Mouse (Mus musculus): ENCODE data around the gene 1700069L16Rik. TPM values are rescaled to one million over a fixed set of nuclear protein-coding genes. Genes with fewer than 3 reads are reported as not detected.

1700069L16Rik gene
- polyA plus RNA-seq, 1 experiment from 2014 or later: not detected

DNA sequence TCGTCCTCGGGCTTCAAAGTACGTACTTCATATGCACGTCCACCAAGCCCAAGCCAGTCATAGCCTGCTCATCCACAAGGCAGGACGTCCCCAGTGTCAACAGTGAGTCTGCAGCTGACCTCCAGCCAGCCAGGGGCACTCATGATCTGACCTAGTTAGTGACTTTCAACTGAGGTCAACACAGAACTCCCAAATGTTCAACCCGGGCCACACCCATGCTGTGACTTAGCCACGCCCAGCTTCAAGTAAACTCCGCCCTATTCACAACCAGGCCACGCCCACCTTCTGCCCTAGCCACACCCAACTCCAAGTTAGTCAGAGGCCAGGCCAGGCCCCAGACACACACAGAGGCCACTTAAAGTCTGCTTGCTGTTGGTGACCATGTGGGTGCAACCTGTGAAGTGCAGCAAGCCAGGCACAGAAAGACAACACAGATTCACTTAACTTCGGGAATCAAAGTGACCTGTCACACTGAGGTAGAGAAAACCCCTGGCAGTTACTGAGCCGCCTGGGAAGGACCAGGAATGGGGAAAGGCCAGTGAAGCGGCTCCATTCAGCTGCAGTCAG, 59.9 kb downstream of the 1700069L16Rik start:
- 76% methylated on average over 12 of the region's 12 CpGs for WGBS
- no peak for ATAC-seq

DNA sequence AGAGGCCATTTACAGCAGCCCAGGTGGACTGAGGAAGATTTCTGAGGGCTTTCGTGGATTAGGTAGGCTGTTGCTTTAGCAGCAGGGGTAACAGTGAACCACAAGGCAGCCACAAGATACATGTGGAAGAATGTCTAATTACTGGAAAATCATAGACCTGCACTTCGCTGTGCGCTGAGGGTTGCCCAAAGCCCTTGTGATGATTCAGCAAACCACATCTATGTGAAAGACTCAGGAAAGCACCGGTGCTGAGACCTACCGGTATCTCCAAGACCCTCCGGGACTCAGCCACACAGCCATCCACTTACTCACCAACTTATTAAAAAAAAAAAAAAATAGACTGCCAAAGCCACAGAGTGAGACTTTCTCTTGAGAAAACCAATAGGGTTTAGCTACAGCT, 60.4 kb downstream of the 1700069L16Rik start:
- Histone ChIP-seq H3K9me3 (replicated peaks; ENCODE audit: control insufficient read depth, low read length) (no peaks in the 10 kb centered on the region; the same call in 1 of the 2 replicates), H3K9ac (ENCODE audit: low read length) (no peak overlapping the region), H3K4me1 (ENCODE audit: control insufficient read depth, insufficient read depth, low read length) (no peaks in the 10 kb centered on the region), H3K4me2 (ENCODE audit: low read length) (no peak overlapping the region), H3K4me3 (ENCODE audit: low read depth, low read length) (no peak overlapping the region), H3K27me3 (replicated peaks; ENCODE audit: control insufficient read depth, insufficient read depth, low read length) (no peaks in the 10 kb centered on the region), H3K27ac (ENCODE audit: low read depth, low read length) (no peak overlapping the region), H3K36me3 (ENCODE audit: control insufficient read depth, insufficient read depth, low read length) (no peaks in the 10 kb centered on the region)
- DNase-seq (ENCODE audit: low spot score) (no peak), ATAC-seq (no peak)
- 96% methylated on average over 6 of the region's 6 CpGs for WGBS

More for the DNA sequence above, 59.9 kb downstream of the 1700069L16Rik start:
- Histone ChIP-seq H3K4me1 (ENCODE audit: control insufficient read depth, insufficient read depth, low read length) (no peaks in the 10 kb centered on the region), H3K9me3 (replicated peaks; ENCODE audit: control insufficient read depth, low read length) (no peaks in the 10 kb centered on the region; the same call in 1 of the 2 replicates), H3K4me3 (ENCODE audit: low read depth, low read length) (no peak overlapping the region), H3K4me2 (ENCODE audit: low read length) (no peak overlapping the region), H3K27ac (ENCODE audit: low read depth, low read length) (no peak overlapping the region), H3K36me3 (ENCODE audit: control insufficient read depth, insufficient read depth, low read length) (no peaks in the 10 kb centered on the region), H3K9ac (ENCODE audit: low read length) (no peak overlapping the region), H3K27me3 (replicated peaks; ENCODE audit: control insufficient read depth, insufficient read depth, low read length) (no peaks in the 10 kb centered on the region)
- DNase-seq (ENCODE audit: low spot score): no peak

DNA sequence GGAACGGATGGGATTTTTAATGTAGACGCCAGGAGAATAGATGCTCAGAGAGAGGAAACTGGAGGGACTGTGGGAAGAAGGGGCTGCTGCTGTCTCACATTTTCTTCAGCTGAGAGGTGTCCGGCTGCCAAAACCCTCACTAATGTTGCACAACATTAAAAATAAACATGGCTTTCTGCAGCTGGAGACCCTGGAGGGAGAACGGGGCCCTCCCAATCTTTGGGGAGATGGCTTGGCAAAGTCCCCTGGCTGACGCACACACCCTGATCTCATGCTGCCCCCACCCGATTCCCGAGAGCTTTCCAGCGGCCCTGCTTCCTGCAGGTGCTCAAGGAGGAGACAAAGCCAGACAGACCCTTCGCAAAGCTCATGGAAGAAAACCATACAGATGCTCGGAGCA, 63.7 kb downstream of the 1700069L16Rik start:
- Histone ChIP-seq H3K4me1 (ENCODE audit: control insufficient read depth, insufficient read depth, low read length) (no peaks in the 10 kb centered on the region), H3K9me3 (replicated peaks; ENCODE audit: control insufficient read depth, low read length) (no peaks in the 10 kb centered on the region), H3K27me3 (replicated peaks; ENCODE audit: control insufficient read depth, insufficient read depth, low read length) (no peaks in the 10 kb centered on the region), H3K27ac (ENCODE audit: low read depth, low read length) (no peak overlapping the region), H3K4me3 (ENCODE audit: low read depth, low read length) (no peak overlapping the region), H3K9ac (ENCODE audit: low read length) (no peak overlapping the region), H3K36me3 (ENCODE audit: control insufficient read depth, insufficient read depth, low read length) (no peaks in the 10 kb centered on the region), H3K4me2 (ENCODE audit: low read length) (no peak overlapping the region)
- WGBS: 81% methylated on average over 10 of the region's 10 CpGs
- DNase-seq (ENCODE audit: low spot score) (no peak), ATAC-seq (no peak)

DNA sequence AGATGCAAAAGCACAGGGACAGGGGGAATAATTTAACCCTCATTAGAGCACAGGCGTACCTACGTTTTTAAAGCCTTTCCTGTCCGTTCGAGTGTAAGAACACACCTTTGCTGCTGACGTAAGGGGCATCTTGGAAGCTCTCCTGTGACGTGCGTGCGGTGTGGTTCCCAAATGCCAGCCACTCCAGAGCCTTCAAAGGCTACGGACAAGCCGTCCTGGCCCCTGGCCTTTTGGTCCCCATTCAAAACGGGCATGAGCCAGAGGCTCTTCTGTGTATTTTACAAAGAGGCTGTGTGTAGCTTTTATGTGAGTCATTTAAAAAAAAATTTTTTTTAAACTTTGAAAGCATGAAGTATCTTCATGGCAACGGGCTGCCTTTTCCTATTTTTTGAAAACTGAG, 69.8 kb downstream of the 1700069L16Rik start:
- Histone ChIP-seq H3K4me1 (ENCODE audit: control insufficient read depth, insufficient read depth, low read length) (no peaks in the 10 kb centered on the region), H3K36me3 (ENCODE audit: control insufficient read depth, insufficient read depth, low read length) (no peaks in the 10 kb centered on the region), H3K27ac (ENCODE audit: low read depth, low read length) (no peak overlapping the region), H3K9ac (ENCODE audit: low read length) (no peak overlapping the region), H3K4me2 (ENCODE audit: low read length) (no peak overlapping the region), H3K9me3 (replicated peaks; ENCODE audit: control insufficient read depth, low read length) (no peaks in the 10 kb centered on the region), H3K27me3 (replicated peaks; ENCODE audit: control insufficient read depth, insufficient read depth, low read length) (0 out of 2 replicates have a peak, but pooled peaks cover 4% of the 10 kb centered on the region), H3K4me3 (ENCODE audit: low read depth, low read length) (no peak overlapping the region)
- no peak for ATAC-seq
- no peak for DNase-seq (ENCODE audit: low spot score)
- WGBS: 78% methylated on average over 12 of the region's 12 CpGs

DNA sequence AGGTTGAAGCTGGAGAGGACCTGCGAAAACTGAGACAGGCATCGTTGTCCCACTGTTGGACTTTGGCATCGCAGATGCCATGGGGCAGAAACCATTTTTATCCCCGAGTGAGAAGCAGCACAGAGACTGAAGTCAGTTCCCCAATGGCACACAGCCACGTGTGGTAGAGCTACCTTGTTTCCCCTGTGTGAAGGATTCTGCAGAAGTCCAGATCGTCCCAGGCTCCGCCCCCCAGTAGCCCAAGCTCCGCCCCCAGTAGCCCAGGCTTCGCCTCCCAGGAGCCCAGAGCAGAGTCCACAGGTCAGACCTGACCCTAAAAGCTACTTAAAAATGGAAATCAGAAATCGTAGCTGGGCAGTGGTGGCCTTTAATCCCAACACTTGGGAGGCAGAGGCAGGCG, 70.4 kb downstream of the 1700069L16Rik start:
- H3K9me3 ChIP-seq (replicated peaks; ENCODE audit: control insufficient read depth, low read length): no peaks in the 10 kb centered on the region
- H3K36me3 ChIP-seq (ENCODE audit: control insufficient read depth, insufficient read depth, low read length): no peaks in the 10 kb centered on the region
- H3K9ac ChIP-seq (ENCODE audit: low read length): no peak overlapping the region
- H3K4me2 ChIP-seq (ENCODE audit: low read length): no peak overlapping the region
- H3K4me1 ChIP-seq (ENCODE audit: control insufficient read depth, insufficient read depth, low read length): no peaks in the 10 kb centered on the region
- no peak overlapping the region for H3K27ac ChIP-seq (ENCODE audit: low read depth, low read length)
- H3K27me3 ChIP-seq (replicated peaks; ENCODE audit: control insufficient read depth, insufficient read depth, low read length): 0 out of 2 replicates have a peak, but pooled peaks cover 4% of the 10 kb centered on the region
- ATAC-seq (no peak), DNase-seq (ENCODE audit: low spot score) (no peak)
- no peak overlapping the region for H3K4me3 ChIP-seq (ENCODE audit: low read depth, low read length)
- 74% methylated on average over 11 of the region's 11 CpGs for WGBS

DNA sequence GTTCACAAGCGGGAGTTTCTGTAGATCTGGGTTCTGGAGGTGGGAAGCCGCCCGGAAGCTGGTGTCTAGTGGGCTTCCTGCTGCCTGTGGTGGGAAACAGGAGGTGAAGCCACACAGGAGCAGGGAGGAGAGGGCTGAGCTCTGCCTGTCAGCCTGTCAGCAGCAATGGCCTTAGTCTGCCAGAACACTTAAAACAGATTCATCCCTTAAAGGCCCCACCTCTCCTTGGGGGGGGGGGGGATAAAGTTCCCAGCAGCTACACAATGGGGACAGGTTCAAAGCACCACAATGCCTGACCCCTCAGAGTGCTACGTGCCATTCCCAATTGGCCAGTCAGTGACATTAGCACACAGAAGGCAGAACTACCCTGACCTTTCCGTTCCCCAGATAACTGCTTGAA, 72.4 kb downstream of the 1700069L16Rik start:
- 38% methylated on average over 5 of the region's 5 CpGs for WGBS
- H3K9me3 ChIP-seq (replicated peaks; ENCODE audit: control insufficient read depth, low read length): no peaks in the 10 kb centered on the region

DNA sequence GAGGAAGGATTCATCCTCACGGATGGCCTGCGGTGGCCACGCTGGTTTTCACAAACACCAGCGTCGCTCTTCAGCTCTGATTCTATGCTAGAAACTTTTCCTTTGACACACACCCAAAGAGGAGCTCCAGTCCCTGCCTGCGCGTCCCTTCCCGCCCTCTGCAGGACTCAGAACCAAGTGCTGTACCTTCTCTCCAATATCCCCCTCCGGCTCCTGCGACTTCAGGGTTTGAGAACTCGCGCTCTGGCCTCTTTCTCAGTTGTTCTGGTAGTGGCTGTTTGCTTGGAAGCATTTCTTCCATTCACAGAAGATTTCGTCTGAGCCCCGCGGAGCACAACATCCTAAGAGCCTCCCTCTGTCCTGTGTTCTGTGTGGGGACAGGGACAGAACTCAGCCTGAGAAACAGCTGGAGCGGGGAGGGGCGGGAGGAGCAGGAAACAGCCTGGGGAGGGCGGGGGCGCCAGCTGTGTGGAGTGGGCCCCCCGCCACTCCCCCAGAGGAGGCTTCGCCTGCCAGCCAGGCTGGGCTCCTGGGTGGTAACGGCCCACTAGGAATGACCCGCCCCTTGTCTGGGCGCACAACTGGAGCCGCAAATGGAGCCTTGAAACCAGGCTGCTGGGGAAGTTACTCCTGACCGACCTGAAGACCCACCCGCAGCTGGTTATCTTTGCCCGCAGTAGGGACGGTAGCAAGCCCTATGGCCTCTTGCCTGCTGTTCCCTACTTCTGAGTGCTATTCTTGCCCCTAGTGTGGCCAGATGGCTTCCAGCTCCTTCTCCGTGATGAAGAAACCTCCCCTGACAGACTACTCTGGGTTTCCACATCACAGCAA, 74.3 kb downstream of the 1700069L16Rik start, which contains the start of gene Cmklr1:
Gene Cmklr1, minus strand, starts transcription at position 392 of the 831 bp plus-strand sequence.
- H3K9ac ChIP-seq (ENCODE audit: low read length): no peak within 1 kb of the TSS
- H3K4me2 ChIP-seq (ENCODE audit: low read length): 0 out of 2 replicates have a peak within 1 kb of the TSS, but pooled peaks have one; percentile 5
- H3K36me3 ChIP-seq (ENCODE audit: control insufficient read depth, insufficient read depth, low read length): no peaks in the 10 kb centered on the region
- H3K9me3 ChIP-seq (replicated peaks; ENCODE audit: control insufficient read depth, low read length): no peaks in the 10 kb centered on the region
- H3K27ac ChIP-seq (ENCODE audit: low read depth, low read length): no peak within 1 kb of the TSS
- 0 out of 2 replicates have a peak, but pooled peaks cover 4% of the 10 kb centered on the region for H3K27me3 ChIP-seq (replicated peaks; ENCODE audit: control insufficient read depth, insufficient read depth, low read length)
- ATAC-seq (no peak), DNase-seq (ENCODE audit: low spot score) (no peak)
- H3K4me1 ChIP-seq (ENCODE audit: control insufficient read depth, insufficient read depth, low read length): no peaks in the 10 kb centered on the region
- 14% methylated on average over 28 of the region's 30 CpGs for WGBS
- no peak within 1 kb of the TSS for H3K4me3 ChIP-seq (ENCODE audit: low read depth, low read length)

More for the DNA sequence above, 72.4 kb downstream of the 1700069L16Rik start:
- Histone ChIP-seq H3K4me1 (ENCODE audit: control insufficient read depth, insufficient read depth, low read length) (no peaks in the 10 kb centered on the region), H3K4me2 (ENCODE audit: low read length) (no peak overlapping the region), H3K4me3 (ENCODE audit: low read depth, low read length) (no peak overlapping the region), H3K27ac (ENCODE audit: low read depth, low read length) (no peak overlapping the region), H3K9ac (ENCODE audit: low read length) (no peak overlapping the region), H3K36me3 (ENCODE audit: control insufficient read depth, insufficient read depth, low read length) (no peaks in the 10 kb centered on the region), H3K27me3 (replicated peaks; ENCODE audit: control insufficient read depth, insufficient read depth, low read length) (0 out of 2 replicates have a peak, but pooled peaks cover 4% of the 10 kb centered on the region)
- ATAC-seq (no peak), DNase-seq (ENCODE audit: low spot score) (no peak)

DNA sequence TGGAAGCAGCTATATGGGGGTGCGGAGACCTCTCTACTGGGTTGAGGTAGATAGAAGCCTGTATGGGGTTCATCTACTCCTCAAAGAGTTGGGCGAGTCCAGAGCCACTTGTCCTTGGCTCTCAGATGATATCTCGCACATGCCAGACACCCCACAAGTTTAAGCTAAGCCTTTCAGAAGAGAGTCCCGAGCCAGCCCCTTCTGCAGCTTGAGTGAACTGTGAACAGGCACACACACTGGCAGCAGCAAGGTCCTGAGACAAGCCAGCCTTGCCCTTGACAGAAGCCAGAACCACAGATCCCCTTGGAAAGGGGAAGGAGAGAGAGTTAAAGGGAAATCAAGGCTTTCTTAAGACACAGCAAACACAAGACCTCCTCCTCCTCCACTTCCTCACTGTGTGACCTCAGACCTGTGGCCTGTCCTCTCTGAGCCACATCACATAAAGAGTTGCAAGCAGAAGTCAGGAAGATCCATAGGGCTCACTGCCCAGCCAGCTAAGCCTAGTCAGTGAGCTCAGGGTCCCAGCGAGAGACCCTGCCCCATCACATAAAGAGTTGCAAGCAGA, 75.8 kb downstream of the 1700069L16Rik start:
- Histone ChIP-seq H3K9me3 (replicated peaks; ENCODE audit: control insufficient read depth, low read length) (no peaks in the 10 kb centered on the region), H3K27me3 (replicated peaks; ENCODE audit: control insufficient read depth, insufficient read depth, low read length) (0 out of 2 replicates have a peak, but pooled peaks cover 4% of the 10 kb centered on the region), H3K4me1 (ENCODE audit: control insufficient read depth, insufficient read depth, low read length) (no peaks in the 10 kb centered on the region), H3K9ac (ENCODE audit: low read length) (no peak overlapping the region), H3K36me3 (ENCODE audit: control insufficient read depth, insufficient read depth, low read length) (no peaks in the 10 kb centered on the region), H3K4me2 (ENCODE audit: low read length) (no peak overlapping the region), H3K4me3 (ENCODE audit: low read depth, low read length) (no peak overlapping the region), H3K27ac (ENCODE audit: low read depth, low read length) (no peak overlapping the region)
- DNase-seq (ENCODE audit: low spot score): no peak
- ATAC-seq: no peak
- WGBS: 81% methylated on average over 5 of the region's 5 CpGs
